Mouse (Mus musculus) ES-E14 (cell line): Measurements from ENCODE around the gene Nedd4.

ENCODE experiments used
- CHD2 ChIP-seq: IDR thresholded peaks from 2 replicates; pipeline ENCODE4 v1.6.1; 2014; ENCODE audit warnings: mild to moderate bottlenecking, low read depth, low read length, inconsistent platforms
- HCFC1 ChIP-seq: IDR thresholded peaks from 2 replicates; pipeline ENCODE4 v1.6.1; 2012; ENCODE audit warnings: low read length, inconsistent platforms, borderline replicate concordance; ENCODE audit not compliant: insufficient read depth
- MAFK ChIP-seq: IDR thresholded peaks from 2 replicates; pipeline ENCODE4 v1.6.1; 2014; ENCODE audit warnings: mild to moderate bottlenecking, low read depth, low read length, inconsistent platforms; ENCODE audit not compliant: insufficient read depth
- ZC3H11A ChIP-seq: IDR thresholded peaks from 2 replicates; pipeline ENCODE4 v1.6.1; 2012; ENCODE audit warnings: low read depth, mild to moderate bottlenecking, inconsistent platforms, low read length, borderline replicate concordance
- ZNF384 ChIP-seq: IDR thresholded peaks from 2 replicates; pipeline ENCODE4 v1.6.1; 2012; ENCODE audit warnings: low read depth, low read length, inconsistent platforms

DNA sequence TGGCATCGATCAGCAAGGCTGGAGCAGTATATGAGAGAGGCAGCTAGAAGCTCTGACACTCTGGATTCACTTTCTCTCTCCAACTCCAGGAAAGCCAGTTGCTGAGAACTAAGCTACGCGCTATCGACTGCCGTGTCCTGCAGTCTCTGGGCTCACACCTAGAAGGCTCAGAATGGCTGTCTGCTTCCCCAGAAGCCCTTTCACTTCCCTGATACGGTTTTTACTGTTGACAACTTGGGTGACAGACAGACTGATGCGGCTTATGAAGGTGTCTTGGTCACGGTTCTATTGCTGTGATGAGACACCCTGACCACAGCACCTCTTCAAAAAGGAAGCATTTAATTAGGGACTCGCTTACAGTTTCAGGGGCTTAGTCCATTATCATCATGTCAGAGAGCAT lies 90.5 kb downstream of the Nedd4 start:
- TF ChIP-seq HCFC1 (no peak), ZNF384 (no peak), ZC3H11A (no peak), CHD2 (no peak), MAFK (no peak)
